Mouse (Mus musculus) limb, embryonic 11.5 days (tissue): ENCODE results near the gene Anks3. TPM values are rescaled to one million over a fixed set of nuclear protein-coding genes. Genes with fewer than 3 reads are reported as not detected.

Experiments used
- ATAC-seq: fragments of 200-750 bp; cut with Nextera tagmentation; 2 replicates; pipeline ENCODE4 v1.8.0; 2017; ENCODE audit warnings: low read depth; ENCODE audit not compliant: insufficient number of reproducible peaks, low FRiP score, low TSS enrichment
- DNase-seq: peaks from one replicate; pipeline ENCODE4 v3.0.0-alpha.2; 2015; ENCODE audit warnings: low spot score
- H3K27ac ChIP-seq: fragments of 300-500 bp; sonication (generic); replicated peaks from 2 replicates; pipeline ENCODE4 v1.5.1; 2014; ENCODE audit warnings: low read depth, mild to moderate bottlenecking, low read length
- H3K27me3 ChIP-seq: fragments of 300-500 bp; sonication (generic); 2 replicates; pipeline ENCODE4 v1.6.1; 2014; ENCODE audit warnings: mild to moderate bottlenecking, low read length, mixed read lengths; ENCODE audit not compliant: control insufficient read depth, insufficient read depth
- H3K36me3 ChIP-seq: fragments of 300-500 bp; sonication (generic); 2 replicates; pipeline ENCODE4 v1.6.1; 2014; ENCODE audit warnings: mild to moderate bottlenecking, low read length, moderate library complexity, mixed read lengths; ENCODE audit not compliant: control insufficient read depth, insufficient read depth
- H3K4me1 ChIP-seq: fragments of 300-500 bp; sonication (generic); 2 replicates; pipeline ENCODE4 v1.6.1; 2014; ENCODE audit warnings: low read length, mixed read lengths; ENCODE audit not compliant: control insufficient read depth, insufficient read depth
- H3K4me2 ChIP-seq: fragments of 300-500 bp; sonication (generic); 2 replicates; pipeline ENCODE4 v1.6.1; 2014; ENCODE audit warnings: low read depth, mild to moderate bottlenecking, moderate library complexity; ENCODE audit not compliant: severe bottlenecking
- H3K4me3 ChIP-seq: fragments of 300-500 bp; sonication (generic); 2 replicates; pipeline ENCODE4 v1.5.1; 2014; ENCODE audit warnings: low read depth, low read length
- H3K9ac ChIP-seq: fragments of 300-500 bp; sonication (generic); 2 replicates; pipeline ENCODE4 v1.6.1; 2014; ENCODE audit warnings: mild to moderate bottlenecking, low read length
- H3K9me3 ChIP-seq: fragments of 300-500 bp; sonication (generic); 2 replicates; pipeline ENCODE4 v1.6.1; 2016; ENCODE audit warnings: low read length; ENCODE audit not compliant: control insufficient read depth
- WGBS: fragments of 180-500 bp; shearing (Covaris S2); extraction: QIAGEN DNeasy Blood & Tissue Kit; methylation state at CpG from one replicate; pipeline ENCODE4 v1.1.7; 2014; 5-methylcytosine and 5-hydroxymethylcytosine counted together
- polyA plus RNA-seq: library from polyadenylated mRNA; unstranded; fragments of >200 nt; fragmentation: Nextera tagmentation; extraction: Ambion mirVana; gene quantifications from 2 replicates; pipeline ENCODE4 v1.2.1, GENCODE M21; 2014

Anks3 gene
- polyA plus RNA-seq, 1 experiment from 2014 or later, result 41.0 TPM

DNA sequence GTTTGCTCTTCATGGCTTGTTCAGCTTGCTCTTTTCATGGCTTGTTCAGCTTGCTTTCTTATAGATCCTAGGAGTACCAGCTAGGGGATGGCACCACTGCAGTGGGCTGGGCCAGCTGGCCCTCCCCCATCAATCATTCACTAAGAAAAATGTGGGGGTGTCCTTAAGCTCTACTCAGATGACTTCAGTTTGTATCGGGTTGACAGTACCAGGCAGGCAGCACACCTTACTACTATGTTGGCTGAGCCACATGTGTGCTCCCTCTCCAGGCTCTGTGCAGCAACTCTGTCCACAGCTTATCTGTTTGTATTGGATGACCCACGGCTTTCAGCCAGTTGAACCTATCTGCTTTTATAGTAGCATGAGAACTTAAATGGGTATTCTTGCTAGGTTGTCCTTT lies 35.5 kb downstream of the Anks3 start:
- ATAC-seq (no peak), DNase-seq (no peak)
- WGBS, result 87% methylated on average over 2 of the region's 2 CpGs
- Histone ChIP-seq H3K9ac (no peak overlapping the region), H3K36me3 (peaks cover 23% of the 10 kb centered on the region), H3K4me1 (no peaks in the 10 kb centered on the region), H3K4me3 (no peak overlapping the region), H3K9me3 (no peaks in the 10 kb centered on the region), H3K27ac (no peak overlapping the region), H3K4me2 (no peak overlapping the region), H3K27me3 (no peaks in the 10 kb centered on the region)

DNA sequence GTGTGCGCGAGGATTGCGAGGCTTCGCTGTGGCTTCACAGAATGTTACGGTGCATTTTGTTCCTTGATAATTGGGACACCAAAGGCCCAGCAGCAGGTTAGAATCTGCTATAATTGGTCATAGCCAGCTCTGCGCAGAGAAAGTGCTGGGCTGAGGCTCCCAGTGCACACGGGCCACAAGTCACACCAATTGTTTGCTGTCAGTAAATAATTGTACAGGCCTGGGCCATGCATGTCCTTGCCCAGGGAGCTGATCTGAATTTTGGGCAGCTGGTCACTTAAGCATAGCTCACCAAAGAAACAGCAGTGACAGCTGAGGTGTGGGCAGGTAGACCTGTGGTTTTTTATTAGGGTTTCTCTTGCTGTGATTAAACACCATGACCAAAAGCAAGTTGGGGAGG lies 36.0 kb downstream of the Anks3 start:
- no peaks in the 10 kb centered on the region for H3K27me3 ChIP-seq
- DNase-seq, result no peak
- peaks cover 23% of the 10 kb centered on the region for H3K36me3 ChIP-seq
- H3K9me3 ChIP-seq, result no peaks in the 10 kb centered on the region
- 91% methylated on average over 7 of the region's 7 CpGs for WGBS
- H3K9ac ChIP-seq, result no peak overlapping the region
- H3K4me1 ChIP-seq, result no peaks in the 10 kb centered on the region
- no peak overlapping the region for H3K4me3 ChIP-seq
- no peak for ATAC-seq
- H3K4me2 ChIP-seq, result no peak overlapping the region
- H3K27ac ChIP-seq, result no peak overlapping the region

DNA sequence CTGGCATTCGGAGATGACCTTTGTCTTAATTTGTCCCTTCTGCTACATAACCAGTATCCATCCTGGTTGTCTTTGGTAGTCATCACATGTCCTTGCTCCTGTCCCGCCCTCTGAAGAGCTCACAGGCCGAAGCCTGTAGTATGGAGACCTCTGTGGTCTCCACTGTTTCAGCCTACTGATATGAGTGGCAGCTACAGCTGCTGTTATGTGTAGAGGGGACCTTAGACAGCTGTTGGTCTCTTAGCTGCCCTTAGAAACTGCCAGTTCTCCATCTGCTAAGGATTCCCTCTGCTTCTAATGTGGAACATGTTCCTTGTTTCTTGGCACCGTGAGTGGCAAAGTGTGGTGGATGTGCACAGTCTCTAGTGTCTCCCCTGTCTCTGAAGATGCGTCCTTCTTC lies 40.0 kb downstream of the Anks3 start:
- H3K36me3 ChIP-seq, result peaks cover 15% of the 10 kb centered on the region; the same call in 1 of the 2 replicates
- no peak overlapping the region for H3K4me2 ChIP-seq
- no peak overlapping the region for H3K4me3 ChIP-seq
- H3K9me3 ChIP-seq, result no peaks in the 10 kb centered on the region
- no peak overlapping the region for H3K27ac ChIP-seq
- no peak for ATAC-seq
- no peak overlapping the region for H3K9ac ChIP-seq
- DNase-seq, result no peak
- H3K27me3 ChIP-seq, result no peaks in the 10 kb centered on the region
- no peaks in the 10 kb centered on the region for H3K4me1 ChIP-seq
- WGBS, result 91% methylated on average over 5 of the region's 5 CpGs

DNA sequence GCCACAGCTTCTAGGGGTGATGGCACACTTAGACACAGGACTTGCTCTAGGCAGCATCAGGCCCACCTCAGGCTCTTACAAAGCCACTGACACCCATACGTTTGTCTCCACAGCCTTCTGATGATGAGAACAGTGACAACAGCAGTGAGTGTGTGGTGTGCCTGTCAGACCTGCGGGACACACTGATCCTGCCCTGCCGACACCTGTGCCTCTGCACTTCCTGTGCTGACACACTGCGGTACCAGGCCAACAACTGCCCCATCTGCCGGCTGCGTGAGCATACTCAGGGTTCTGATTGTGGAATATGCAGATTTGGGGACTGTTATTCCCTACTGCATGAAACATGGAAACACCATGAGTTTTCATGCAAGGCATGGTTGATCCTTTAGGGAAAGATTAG lies 41.5 kb downstream of the Anks3 start:
- no peak for DNase-seq
- WGBS, result 92% methylated on average over 6 of the region's 6 CpGs

DNA sequence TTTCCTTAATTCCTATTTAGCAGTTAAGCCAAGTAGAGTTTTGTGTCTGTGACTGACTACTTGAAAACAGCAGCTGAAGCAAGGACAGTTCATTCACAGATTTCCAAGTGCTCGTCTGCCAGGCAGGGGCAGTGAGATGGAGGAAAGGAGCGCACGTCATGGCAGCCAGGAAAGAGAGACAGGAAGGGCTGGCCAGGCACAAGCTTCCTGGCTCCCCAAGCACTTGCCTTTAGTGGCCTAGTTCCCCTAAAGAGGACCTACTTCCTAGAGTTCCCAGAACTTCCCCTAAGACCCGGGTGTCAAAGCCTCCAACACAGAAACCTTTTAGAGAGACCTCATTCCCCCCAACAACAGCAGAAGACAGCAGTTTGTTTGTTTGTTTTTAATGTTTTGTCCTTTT lies 43.4 kb downstream of the Anks3 start:
- ATAC-seq (no peak), DNase-seq (no peak)
- no peaks in the 10 kb centered on the region for H3K9me3 ChIP-seq
- H3K27ac ChIP-seq, result no peak overlapping the region
- no peak overlapping the region for H3K4me2 ChIP-seq
- peaks cover 12% of the 10 kb centered on the region for H3K36me3 ChIP-seq
- no peaks in the 10 kb centered on the region for H3K27me3 ChIP-seq
- H3K4me1 ChIP-seq, result no peaks in the 10 kb centered on the region
- H3K4me3 ChIP-seq, result no peak overlapping the region
- 88% methylated on average over 4 of the region's 4 CpGs for WGBS
- H3K9ac ChIP-seq, result no peak overlapping the region

More for the DNA sequence above, 41.5 kb downstream of the Anks3 start:
- no peaks in the 10 kb centered on the region for H3K9me3 ChIP-seq
- ATAC-seq, result no peak
- no peak overlapping the region for H3K4me2 ChIP-seq
- H3K9ac ChIP-seq, result no peak overlapping the region
- no peaks in the 10 kb centered on the region for H3K27me3 ChIP-seq
- H3K4me1 ChIP-seq, result no peaks in the 10 kb centered on the region
- no peak overlapping the region for H3K27ac ChIP-seq
- no peak overlapping the region for H3K4me3 ChIP-seq
- H3K36me3 ChIP-seq, result peaks cover 12% of the 10 kb centered on the region; the same call in 1 of the 2 replicates

DNA sequence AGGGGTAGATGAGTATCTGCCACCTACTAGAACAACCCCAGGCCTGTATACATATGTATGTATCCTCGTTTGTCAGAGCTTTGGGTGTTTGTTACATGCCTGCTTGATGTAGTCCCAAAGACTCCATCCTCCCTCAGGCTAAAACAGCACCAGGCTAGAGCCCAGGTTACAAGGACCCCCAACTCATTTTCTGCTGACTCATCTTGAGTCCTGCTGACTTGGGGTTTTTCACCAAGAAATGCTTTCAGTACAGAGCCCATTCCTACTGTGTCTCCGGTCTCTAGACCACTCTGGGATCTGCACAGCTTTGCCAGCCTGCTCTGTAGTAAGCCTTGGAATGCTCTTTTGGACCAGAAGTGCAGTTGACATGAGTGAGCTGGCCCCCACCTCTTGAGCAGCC lies 47.4 kb downstream of the Anks3 start:
- WGBS, result 86% methylated on average over 2 of the region's 2 CpGs
- no peak overlapping the region for H3K4me2 ChIP-seq

DNA sequence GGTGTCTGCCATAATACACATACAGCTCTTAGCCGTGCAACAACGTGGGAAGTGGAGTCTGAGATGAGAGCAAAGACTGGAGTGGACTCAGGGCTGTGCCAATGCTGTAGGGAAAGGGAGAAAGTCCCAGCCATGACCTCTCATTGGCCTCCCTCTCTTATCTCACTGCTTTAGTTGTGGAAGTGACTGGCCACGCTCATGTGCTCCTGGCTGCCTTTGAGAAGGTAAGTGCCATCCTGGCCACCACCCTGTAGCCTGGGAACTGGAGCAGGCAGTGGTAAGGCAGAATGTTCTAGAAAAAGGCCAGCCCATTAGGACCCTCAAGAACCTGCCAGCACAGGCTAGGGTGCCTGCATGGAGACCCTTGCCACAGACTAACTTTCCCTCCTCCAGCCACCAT lies 48.1 kb downstream of the Anks3 start:
- WGBS, result 84% methylated on average over 3 of the region's 3 CpGs
- no peaks in the 10 kb centered on the region for H3K27me3 ChIP-seq
- DNase-seq (no peak), ATAC-seq (no peak)
- H3K9me3 ChIP-seq, result no peaks in the 10 kb centered on the region
- no peak overlapping the region for H3K4me3 ChIP-seq
- H3K27ac ChIP-seq, result no peak overlapping the region
- H3K4me2 ChIP-seq, result no peak overlapping the region
- H3K4me1 ChIP-seq, result no peaks in the 10 kb centered on the region
- H3K36me3 ChIP-seq, result peaks cover 10% of the 10 kb centered on the region
- H3K9ac ChIP-seq, result no peak overlapping the region

More for the DNA sequence above, 47.4 kb downstream of the Anks3 start:
- Histone ChIP-seq H3K4me1 (no peaks in the 10 kb centered on the region), H3K27me3 (no peaks in the 10 kb centered on the region), H3K9me3 (no peaks in the 10 kb centered on the region), H3K27ac (no peak overlapping the region), H3K36me3 (peaks cover 6% of the 10 kb centered on the region), H3K9ac (no peak overlapping the region), H3K4me3 (no peak overlapping the region)
- ATAC-seq (no peak), DNase-seq (no peak)

DNA sequence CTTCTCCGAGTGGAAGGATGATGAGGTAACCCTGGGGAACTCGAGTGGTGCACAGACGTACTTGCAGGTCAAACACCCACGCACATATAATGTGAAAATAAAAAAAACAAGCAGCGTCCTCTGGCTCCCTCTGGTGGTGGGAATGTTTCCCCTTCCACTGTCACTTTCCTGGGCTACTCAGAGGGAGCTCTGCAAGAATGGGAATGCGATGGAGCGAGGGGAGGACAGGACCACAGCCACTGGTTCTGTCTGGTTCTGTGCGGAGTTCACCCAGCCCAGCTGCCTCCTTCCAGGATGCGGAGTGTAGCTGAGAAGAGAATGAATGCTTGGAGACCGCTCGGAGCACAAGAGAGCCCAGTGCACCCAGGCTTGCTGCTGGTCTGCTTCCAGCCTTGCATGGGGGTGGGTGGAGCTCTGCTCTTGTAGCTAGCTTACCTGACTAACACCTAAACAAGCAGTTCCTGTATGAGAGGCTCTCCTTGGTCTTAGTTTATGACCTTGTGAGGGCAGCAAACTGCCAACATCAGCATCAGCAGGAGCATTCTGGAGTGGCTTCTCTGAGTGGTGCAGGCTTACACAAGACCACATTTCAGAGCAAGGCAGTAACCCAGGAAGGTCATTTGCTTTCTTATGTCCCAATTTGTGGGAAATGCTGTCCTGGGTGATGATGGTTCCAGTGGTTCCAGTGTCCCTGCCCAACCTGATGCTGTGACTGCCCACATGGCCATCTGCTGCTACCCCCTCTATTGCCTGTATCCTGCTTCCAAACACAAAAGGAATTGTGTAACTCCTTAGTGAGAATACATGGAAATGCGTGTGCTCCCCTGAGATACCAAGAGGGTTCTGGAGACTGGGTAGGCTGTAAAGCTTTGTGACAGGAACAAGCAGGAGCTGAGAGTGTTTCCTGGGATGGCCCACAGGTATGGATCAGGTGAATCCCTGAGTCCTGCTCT lies 49.9 kb downstream of the Anks3 start:
- Histone ChIP-seq H3K27me3 (no peaks in the 10 kb centered on the region), H3K27ac (no peak overlapping the region), H3K4me3 (no peak overlapping the region), H3K9me3 (no peaks in the 10 kb centered on the region), H3K36me3 (peaks cover 15% of the 10 kb centered on the region), H3K4me2 (no peak overlapping the region), H3K4me1 (no peaks in the 10 kb centered on the region), H3K9ac (no peak overlapping the region)
- ATAC-seq, result peak; percentile 58; the same call in 1 of the 2 replicates
- DNase-seq, result peak; percentile 90
- 43% methylated on average over 12 of the region's 12 CpGs for WGBS
